Mouse (Mus musculus) cerebellum, postnatal 25 days (tissue): ENCODE measurements at regions not wholly inside any gene's neighbourhood (a gene's known extent, or its start where the extent isn't known, plus 50 kb on each side); places are given as distances from the start of the nearest gene placed in this dataset.

Experiments
- DNase-seq, 2 experiments: peaks; one replicate each; pipeline ENCODE4 v3.0.0; 2021; ENCODE audit warnings: mixed read lengths in 2 of 2

- DNase-seq: no peak
These were observed 52.0 kb upstream of the Mgat5 start for GRCm38 (mm10) chr1:127152840-127153239.

GRCm38 (mm10) chr1:127135521-127135920 is 69.3 kb upstream of the Mgat5 start:
- DNase-seq: no peak

- DNase-seq: no peak
These were observed 72.9 kb upstream of the Mgat5 start for GRCm38 (mm10) chr1:127131871-127132270.

- DNase-seq: no peak
These were observed 80.0 kb upstream of the Mgat5 start for GRCm38 (mm10) chr1:127124862-127125261.

GRCm38 (mm10) chr1:127118019-127118418 is 86.8 kb upstream of the Mgat5 start:
- no peak for DNase-seq

- DNase-seq: peak; percentile 18 to 35
These were observed 97.3 kb upstream of the Mgat5 start for GRCm38 (mm10) chr1:127107485-127107884.

GRCm38 (mm10) chr1:127105861-127106260 is 99.0 kb upstream of the Mgat5 start:
- DNase-seq: peak; percentile 10 to 16

- DNase-seq: no peak
These were observed 101.2 kb upstream of the Mgat5 start for GRCm38 (mm10) chr1:127103664-127104063.

GRCm38 (mm10) chr1:127098871-127099420 is 105.9 kb upstream of the Mgat5 start:
- no peak for DNase-seq

- no peak for DNase-seq
These were observed 117.2 kb upstream of the Mgat5 start for GRCm38 (mm10) chr1:127087616-127088015.

GRCm38 (mm10) chr1:127085988-127086387 is 118.8 kb upstream of the Mgat5 start:
- no peak for DNase-seq

- DNase-seq: no peak
These were observed 121.0 kb upstream of the Mgat5 start for GRCm38 (mm10) chr1:127083761-127084308.

GRCm38 (mm10) chr1:127079012-127079411 is 125.8 kb upstream of the Mgat5 start:
- no peak for DNase-seq

GRCm38 (mm10) chr1:127062430-127062829 is 142.4 kb upstream of the Mgat5 start:
- DNase-seq: no peak

- no peak for DNase-seq
These were observed 158.9 kb upstream of the Mgat5 start for GRCm38 (mm10) chr1:127045711-127046420.

GRCm38 (mm10) chr1:127034748-127035147 is 170.1 kb upstream of the Mgat5 start:
- no peak for DNase-seq

- DNase-seq: no peak
These were observed 173.3 kb upstream of the Mgat5 start for GRCm38 (mm10) chr1:127031563-127031962.

- DNase-seq: no peak
These were observed 175.8 kb upstream of the Mgat5 start for GRCm38 (mm10) chr1:127028872-127029497.

- DNase-seq: no peak
These were observed 181.7 kb upstream of the Mgat5 start for GRCm38 (mm10) chr1:127023100-127023499.

GRCm38 (mm10) chr1:127017698-127018097 is 187.1 kb upstream of the Nckap5 start:
- peak in 1 of 2 experiments; percentile 19 for DNase-seq

- no peak for DNase-seq
These were observed 185.3 kb upstream of the Nckap5 start for GRCm38 (mm10) chr1:127015894-127016245.

- no peak for DNase-seq
These were observed 184.7 kb upstream of the Nckap5 start for GRCm38 (mm10) chr1:127015042-127015893.

GRCm38 (mm10) chr1:127011901-127012300 is 181.3 kb upstream of the Nckap5 start:
- DNase-seq: peak in 1 of 2 experiments; percentile 38
